Comparison of ENCODE assay signal across 7 mouse cellular contexts in genomic region chr12:112667619-112668297, GRCm38 (mm10). TPM values are rescaled to one million over a fixed set of nuclear protein-coding genes. Genes with fewer than 3 reads are reported as not detected.
DNase-seq lines count a peak whose midpoint lies in the region; ATAC-seq lines count a peak whose summit lies in the region.

No protein-coding gene starts in this region.

- H3K9ac ChIP-seq in midbrain, embryonic 11.5 days (ENCODE audit: low read length): no peak overlapping the region
- H3K9ac ChIP-seq in liver, embryonic 15.5 days: no peak overlapping the region
- no peak overlapping the region for H3K9ac ChIP-seq in stomach, embryonic 15.5 days

- peaks cover 96% of the 10 kb centered on the region for H3K36me3 ChIP-seq in midbrain, embryonic 10.5 days
- H3K36me3 ChIP-seq in midbrain, embryonic 11.5 days (ENCODE audit: control insufficient read depth, insufficient read depth, low read length): peaks cover 30% of the 10 kb centered on the region
- peaks cover 85% of the 10 kb centered on the region for H3K36me3 ChIP-seq in heart, embryonic 10.5 days
- H3K36me3 ChIP-seq in liver, embryonic 15.5 days (replicated peaks): peaks cover 46% of the 10 kb centered on the region
- H3K36me3 ChIP-seq in stomach, embryonic 15.5 days: peaks cover 49% of the 10 kb centered on the region

- 94% methylated on average over 10 of the region's 10 CpGs for WGBS in midbrain, embryonic 10.5 days
- 84% methylated on average over 10 of the region's 10 CpGs for WGBS in midbrain, embryonic 11.5 days
- 72% methylated on average over 10 of the region's 10 CpGs for WGBS in heart, embryonic 10.5 days
- 55% methylated on average over 10 of the region's 10 CpGs for WGBS in liver, embryonic 15.5 days (ENCODE audit: insufficient replicate concordance)
- WGBS in stomach, embryonic 15.5 days: 68% methylated on average over 10 of the region's 10 CpGs

- H3K27me3 ChIP-seq in midbrain, embryonic 10.5 days (ENCODE audit: low read depth, poor library complexity, severe bottlenecking): no peaks in the 10 kb centered on the region
- H3K27me3 ChIP-seq in midbrain, embryonic 11.5 days (ENCODE audit: control insufficient read depth, insufficient read depth, low read length): no peaks in the 10 kb centered on the region
- H3K27me3 ChIP-seq in heart, embryonic 10.5 days (ENCODE audit: insufficient read depth, poor library complexity, severe bottlenecking): no peaks in the 10 kb centered on the region
- H3K27me3 ChIP-seq in liver, embryonic 15.5 days: no peaks in the 10 kb centered on the region
- H3K27me3 ChIP-seq in stomach, embryonic 15.5 days (replicated peaks): no peaks in the 10 kb centered on the region

- peaks cover 92% of the 10 kb centered on the region for H3K4me1 ChIP-seq in midbrain, embryonic 10.5 days
- peaks cover 53% of the 10 kb centered on the region for H3K4me1 ChIP-seq in midbrain, embryonic 11.5 days (ENCODE audit: control insufficient read depth, insufficient read depth, low read length)
- peaks cover 98% of the 10 kb centered on the region for H3K4me1 ChIP-seq in heart, embryonic 10.5 days
- peaks cover 50% of the 10 kb centered on the region for H3K4me1 ChIP-seq in liver, embryonic 15.5 days (replicated peaks)
- peaks cover 98% of the 10 kb centered on the region for H3K4me1 ChIP-seq in stomach, embryonic 15.5 days

- H3K4me3 ChIP-seq in midbrain, embryonic 10.5 days: no peak overlapping the region
- H3K4me3 ChIP-seq in midbrain, embryonic 11.5 days (ENCODE audit: low read depth, low read length): no peak overlapping the region
- no peak overlapping the region for H3K4me3 ChIP-seq in heart, embryonic 10.5 days
- no peak overlapping the region for H3K4me3 ChIP-seq in liver, embryonic 15.5 days (replicated peaks)
- H3K4me3 ChIP-seq in stomach, embryonic 15.5 days (replicated peaks): no peak overlapping the region

- no peak for ATAC-seq in midbrain, embryonic 11.5 days (ENCODE audit: low FRiP score)
- ATAC-seq in liver, embryonic 15.5 days (ENCODE audit: insufficient read depth): no peak
- ATAC-seq in stomach, embryonic 15.5 days (ENCODE audit: insufficient read depth, low FRiP score, low read depth): no peak

- no peak for DNase-seq in midbrain, embryonic 10.5 days (ENCODE audit: low spot score)
- DNase-seq in midbrain, embryonic 11.5 days (ENCODE audit: low spot score, missing footprints): no peak
- no peak for DNase-seq in heart, embryonic 10.5 days (ENCODE audit: low spot score)
- DNase-seq in thymus, postnatal 10 days (ENCODE audit: low spot score in 2 of 2): no peak
- DNase-seq in frontal cortex, postnatal 10 days (ENCODE audit: low spot score in 2 of 2): no peak

- no peaks in the 10 kb centered on the region for H3K9me3 ChIP-seq in midbrain, embryonic 10.5 days (replicated peaks)
- no peaks in the 10 kb centered on the region for H3K9me3 ChIP-seq in midbrain, embryonic 11.5 days (ENCODE audit: control insufficient read depth, low read length)
- no peaks in the 10 kb centered on the region for H3K9me3 ChIP-seq in heart, embryonic 10.5 days
- no peaks in the 10 kb centered on the region for H3K9me3 ChIP-seq in liver, embryonic 15.5 days (replicated peaks)
- no peaks in the 10 kb centered on the region for H3K9me3 ChIP-seq in stomach, embryonic 15.5 days

- no peak overlapping the region for H3K4me2 ChIP-seq in midbrain, embryonic 11.5 days
- H3K4me2 ChIP-seq in liver, embryonic 15.5 days: no peak overlapping the region
- no peak overlapping the region for H3K4me2 ChIP-seq in stomach, embryonic 15.5 days

- peak overlapping the region; percentile 43; the same call in 1 of the 2 replicates for H3K27ac ChIP-seq in midbrain, embryonic 10.5 days (replicated peaks)
- no peak overlapping the region for H3K27ac ChIP-seq in midbrain, embryonic 11.5 days (ENCODE audit: low read depth, low read length)
- H3K27ac ChIP-seq in heart, embryonic 10.5 days: peak overlapping the region; percentile 52
- 0 out of 2 replicates have a peak overlapping the region, but pooled peaks have one; percentile 9 for H3K27ac ChIP-seq in liver, embryonic 15.5 days (replicated peaks)
- peak overlapping the region; percentile 40; the same call in 1 of the 2 replicates for H3K27ac ChIP-seq in stomach, embryonic 15.5 days

RNA-seq across cellular contexts. Expression of gene Akt1, which starts 6.9 kb away (rescaled TPM):
- 44.5 and 46.2 TPM in 2 replicates for polyA plus RNA-seq in midbrain, embryonic 10.5 days (2016; fragmentation: Nextera tagmentation; extraction: Ambion mirVana)
- polyA plus RNA-seq in midbrain, embryonic 11.5 days (2014; fragmentation: Nextera tagmentation; extraction: Ambion mirVana): 62.5 and 82.6 TPM in 2 replicates
- 57.1 and 82.0 TPM in 2 replicates for polyA plus RNA-seq in heart, embryonic 10.5 days (2016; fragmentation: Nextera tagmentation; extraction: Ambion mirVana)
- polyA plus RNA-seq in liver, embryonic 15.5 days (2015; fragmentation: Nextera tagmentation; extraction: Ambion mirVana): 28.4 and 36.9 TPM in 2 replicates
- polyA plus RNA-seq in stomach, embryonic 15.5 days (2015; fragmentation: Nextera tagmentation; extraction: Ambion mirVana): 161 and 170 TPM in 2 replicates

RNA-seq across cellular contexts. Expression of gene Zbtb42, which starts 10.9 kb away (rescaled TPM):
- 8.2 and 9.2 TPM in 2 replicates for polyA plus RNA-seq in midbrain, embryonic 10.5 days (2016; fragmentation: Nextera tagmentation; extraction: Ambion mirVana)
- polyA plus RNA-seq in midbrain, embryonic 11.5 days (2014; fragmentation: Nextera tagmentation; extraction: Ambion mirVana): 4.8 and 5.1 TPM in 2 replicates
- 3.9 and 4.3 TPM in 2 replicates for polyA plus RNA-seq in heart, embryonic 10.5 days (2016; fragmentation: Nextera tagmentation; extraction: Ambion mirVana)
- polyA plus RNA-seq in liver, embryonic 15.5 days (2015; fragmentation: Nextera tagmentation; extraction: Ambion mirVana): 1.0 and 1.2 TPM in 2 replicates
- polyA plus RNA-seq in stomach, embryonic 15.5 days (2015; fragmentation: Nextera tagmentation; extraction: Ambion mirVana): 9.3 and 10.8 TPM in 2 replicates

RNA-seq across cellular contexts. Expression of gene Siva1, which starts 23.3 kb away (rescaled TPM):
- polyA plus RNA-seq in midbrain, embryonic 10.5 days (2016; fragmentation: Nextera tagmentation; extraction: Ambion mirVana): 306 and 361 TPM in 2 replicates
- polyA plus RNA-seq in midbrain, embryonic 11.5 days (2014; fragmentation: Nextera tagmentation; extraction: Ambion mirVana): 182 and 230 TPM in 2 replicates
- 175 and 207 TPM in 2 replicates for polyA plus RNA-seq in heart, embryonic 10.5 days (2016; fragmentation: Nextera tagmentation; extraction: Ambion mirVana)
- polyA plus RNA-seq in liver, embryonic 15.5 days (2015; fragmentation: Nextera tagmentation; extraction: Ambion mirVana): 106 and 114 TPM in 2 replicates
- polyA plus RNA-seq in stomach, embryonic 15.5 days (2015; fragmentation: Nextera tagmentation; extraction: Ambion mirVana): 198 and 214 TPM in 2 replicates

RNA-seq across cellular contexts. Expression of gene Adssl1, which starts 47.9 kb away (rescaled TPM):
- polyA plus RNA-seq in midbrain, embryonic 10.5 days (2016; fragmentation: Nextera tagmentation; extraction: Ambion mirVana): 2.9 and 3.4 TPM in 2 replicates
- polyA plus RNA-seq in midbrain, embryonic 11.5 days (2014; fragmentation: Nextera tagmentation; extraction: Ambion mirVana): 1.9 and 2.7 TPM in 2 replicates
- polyA plus RNA-seq in heart, embryonic 10.5 days (2016; fragmentation: Nextera tagmentation; extraction: Ambion mirVana): 57.2 and 99.3 TPM in 2 replicates
- polyA plus RNA-seq in liver, embryonic 15.5 days (2015; fragmentation: Nextera tagmentation; extraction: Ambion mirVana): 13.4 TPM in 2 replicates
- polyA plus RNA-seq in stomach, embryonic 15.5 days (2015; fragmentation: Nextera tagmentation; extraction: Ambion mirVana): 4.3 and 4.4 TPM in 2 replicates

RNA-seq across cellular contexts. Expression of gene Cep170b, which starts 52.5 kb away (rescaled TPM):
- polyA plus RNA-seq in midbrain, embryonic 10.5 days (2016; fragmentation: Nextera tagmentation; extraction: Ambion mirVana): 3.3 and 4.3 TPM in 2 replicates
- polyA plus RNA-seq in midbrain, embryonic 11.5 days (2014; fragmentation: Nextera tagmentation; extraction: Ambion mirVana): 5.2 and 5.5 TPM in 2 replicates
- polyA plus RNA-seq in heart, embryonic 10.5 days (2016; fragmentation: Nextera tagmentation; extraction: Ambion mirVana): 3.9 and 6.6 TPM in 2 replicates
- 3.9 and 5.2 TPM in 2 replicates for polyA plus RNA-seq in liver, embryonic 15.5 days (2015; fragmentation: Nextera tagmentation; extraction: Ambion mirVana)
- polyA plus RNA-seq in stomach, embryonic 15.5 days (2015; fragmentation: Nextera tagmentation; extraction: Ambion mirVana): 24.3 and 24.6 TPM in 2 replicates
